Mouse (Mus musculus): ENCODE data around the gene Efl1.
A peak's percentile ranks its signal among the peaks of the same experiment; 100 is the strongest.

Gene Efl1

DNA sequence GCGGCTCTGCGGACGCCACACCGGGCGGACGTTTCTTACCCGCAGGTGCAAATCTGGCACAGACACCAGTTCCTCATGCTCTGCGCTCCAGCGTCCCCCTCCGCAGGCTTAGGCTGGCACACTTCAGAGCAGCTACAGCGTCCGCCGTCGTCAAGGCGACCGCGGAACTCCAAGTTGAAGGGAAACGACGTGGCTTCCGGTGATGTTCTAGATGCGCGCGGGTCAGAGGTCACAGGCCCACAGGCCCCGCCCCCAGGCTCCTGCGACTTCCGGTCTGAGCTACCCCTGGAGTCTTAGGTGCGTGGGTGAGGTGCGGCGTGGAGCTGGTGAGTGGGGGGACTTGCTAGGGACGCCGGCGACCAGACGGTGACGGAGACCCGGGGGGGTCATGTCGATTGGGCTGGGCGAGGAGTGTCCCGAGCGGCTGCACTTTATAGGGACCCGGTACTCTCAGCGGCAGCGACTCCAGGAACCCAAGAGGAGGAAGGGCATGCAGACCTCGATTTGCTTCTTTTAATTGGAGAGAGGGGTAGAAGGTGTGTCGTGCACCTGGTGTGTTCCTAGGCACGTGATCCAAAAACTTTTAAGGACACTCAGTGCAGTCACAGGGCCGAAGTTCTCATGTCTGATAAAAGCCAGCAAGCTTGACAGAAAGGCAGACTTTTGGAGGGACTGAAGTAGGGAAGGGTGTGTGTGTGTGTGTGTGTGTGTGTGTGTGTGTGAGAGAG lies at the start of gene Efl1, which contains the start of gene Saxo2:
Gene Efl1, plus strand, starts transcription at position 262 of the 728 bp plus-strand sequence.
Gene Saxo2, minus strand, starts transcription at position 176 of the 728 bp plus-strand sequence.
- peak; percentile 92 for DNase-seq (ENCODE audit: low spot score)

- DNase-seq (ENCODE audit: low spot score): no peak
Observed at GRCm38 (mm10) chr7:82602008-82602407, 46.4 kb upstream of the Efl1 start.

- no peak for DNase-seq (ENCODE audit: low spot score)
Observed at GRCm38 (mm10) chr7:82605425-82605824, 43.0 kb upstream of the Efl1 start.

- DNase-seq (ENCODE audit: low spot score): no peak
Observed at GRCm38 (mm10) chr7:82609629-82610028, 38.8 kb upstream of the Efl1 start.

- peak; percentile 60 for DNase-seq (ENCODE audit: low spot score)
Observed at GRCm38 (mm10) chr7:82625342-82625741, 23.1 kb upstream of the Efl1 start.

DNA sequence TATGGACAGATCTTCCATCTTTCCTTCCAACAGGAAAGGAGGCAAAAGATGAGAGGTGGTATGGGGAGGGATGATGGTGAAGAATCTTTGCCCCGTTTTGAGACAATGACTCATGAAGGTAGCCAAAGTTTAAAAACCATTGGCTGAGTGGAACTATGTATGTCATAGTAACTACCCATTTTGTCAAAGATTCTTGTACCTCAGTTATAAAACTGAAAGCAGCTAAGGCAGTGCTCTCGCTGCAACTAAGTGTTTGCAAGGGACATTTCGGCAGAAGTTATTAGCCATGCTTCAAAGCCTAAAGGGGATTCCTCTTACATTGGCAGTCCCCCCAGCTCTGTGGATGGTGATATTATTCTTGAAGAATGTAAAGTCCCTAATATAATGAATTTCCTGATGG lies 1.2 kb upstream of the Efl1 start:
- DNase-seq (ENCODE audit: low spot score): no peak

GRCm38 (mm10) chr7:82647909-82648308 lies 505 bp upstream of the Efl1 start:
- no peak for DNase-seq (ENCODE audit: low spot score)

GRCm38 (mm10) chr7:82649081-82649445 lies 649 bp downstream of the Efl1 start:
- DNase-seq (ENCODE audit: low spot score): no peak

- DNase-seq (ENCODE audit: low spot score): no peak
Observed at GRCm38 (mm10) chr7:82664604-82665003, 16.2 kb downstream of the Efl1 start.

DNA sequence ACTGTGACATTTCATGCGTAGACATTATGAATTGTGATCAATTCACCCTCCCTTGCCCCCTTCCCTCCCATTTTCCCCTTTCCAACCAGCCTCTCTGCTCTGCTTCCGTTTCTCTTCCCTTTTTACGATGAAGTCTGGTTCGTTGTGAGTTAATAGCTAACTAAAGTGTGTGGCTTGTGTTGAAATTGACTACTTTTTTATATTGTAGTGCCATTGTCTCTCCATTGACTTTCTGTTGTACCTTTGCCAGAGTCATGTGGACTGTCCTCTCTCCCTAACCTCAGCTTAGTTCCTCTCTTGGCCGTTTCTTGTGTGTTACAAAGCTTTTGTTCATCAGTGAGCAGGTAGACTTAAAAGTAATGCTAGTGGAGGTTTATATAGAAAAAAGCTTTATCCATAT lies 27.6 kb downstream of the Efl1 start:
- no peak for DNase-seq (ENCODE audit: low spot score)

- DNase-seq (ENCODE audit: low spot score): no peak
Observed at GRCm38 (mm10) chr7:82676834-82677233, 28.4 kb downstream of the Efl1 start.

DNA sequence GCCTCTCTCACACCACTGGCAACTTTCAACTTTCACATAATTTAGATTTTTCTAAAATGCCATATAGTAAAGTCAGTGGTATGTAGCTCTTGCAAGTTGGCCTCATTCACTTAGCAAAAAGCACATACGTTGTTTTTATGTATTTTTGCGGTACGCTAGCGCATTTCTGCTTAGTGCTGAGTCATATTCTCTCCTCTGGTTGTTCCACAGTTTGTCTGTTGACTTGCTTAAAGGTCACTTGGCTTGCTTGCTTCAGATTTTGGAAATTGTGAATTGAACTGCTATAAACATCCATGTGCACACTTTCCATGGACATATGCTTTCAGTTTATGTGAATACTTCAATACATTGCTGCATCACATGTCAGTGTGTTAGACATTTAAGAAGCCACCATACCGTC lies 31.5 kb downstream of the Efl1 start:
- DNase-seq (ENCODE audit: low spot score): no peak

DNA sequence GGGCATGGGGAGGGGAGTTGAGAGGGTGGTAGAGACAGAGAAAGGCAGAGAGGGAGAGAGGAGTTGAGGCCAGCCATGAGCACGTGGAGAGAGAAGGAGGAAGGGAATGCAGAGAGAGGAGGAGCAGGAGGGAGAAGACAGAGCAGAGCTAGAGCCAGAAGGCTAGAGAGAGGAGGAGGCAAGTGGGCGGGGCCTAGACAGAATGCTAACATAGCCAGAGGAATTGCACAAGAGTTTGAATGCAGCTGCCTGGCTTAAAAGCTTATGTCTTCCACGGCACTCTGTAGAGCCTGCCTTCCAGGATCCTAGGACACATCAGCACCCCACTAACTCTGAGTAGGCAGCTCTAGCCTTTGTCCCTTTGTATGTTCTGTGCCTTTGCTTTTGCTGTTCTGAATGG lies 40.3 kb downstream of the Efl1 start:
- DNase-seq (ENCODE audit: low spot score): no peak

DNA sequence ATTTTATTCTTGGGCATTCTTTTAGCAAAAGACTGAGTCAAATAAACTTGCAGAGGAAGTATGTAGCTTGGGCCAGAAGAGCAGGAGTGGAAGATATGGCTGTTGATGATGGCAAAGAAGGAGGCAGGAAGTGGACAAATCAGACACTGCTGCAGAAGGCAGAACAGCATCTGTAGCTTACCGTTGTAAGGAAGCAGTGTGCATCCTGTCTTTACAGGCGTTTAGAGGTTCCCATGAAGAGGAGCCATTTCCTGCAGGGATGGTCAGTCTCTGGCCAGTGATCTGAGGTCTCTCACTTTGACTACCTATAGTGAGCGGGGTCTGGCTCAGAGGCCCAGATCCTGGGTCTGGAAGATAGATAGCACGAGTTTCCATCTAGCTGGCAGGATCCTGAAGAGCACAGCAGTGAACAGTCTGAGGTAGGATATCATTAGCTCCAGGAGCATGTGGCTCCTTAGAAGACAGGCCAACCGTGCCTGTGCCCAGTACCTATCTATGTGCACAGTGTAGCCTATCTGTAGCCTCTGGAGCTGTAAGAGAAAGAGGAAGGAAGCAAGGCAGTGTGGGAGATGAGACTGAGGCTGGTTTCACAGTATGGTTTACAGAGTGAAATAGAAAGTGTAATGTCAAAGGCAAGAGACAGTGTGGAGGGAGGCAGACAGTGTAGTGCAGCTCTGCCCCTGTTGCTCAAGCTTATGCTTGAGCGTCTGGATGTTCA lies 42.8 kb downstream of the Efl1 start:
- DNase-seq (ENCODE audit: low spot score): no peak

DNA sequence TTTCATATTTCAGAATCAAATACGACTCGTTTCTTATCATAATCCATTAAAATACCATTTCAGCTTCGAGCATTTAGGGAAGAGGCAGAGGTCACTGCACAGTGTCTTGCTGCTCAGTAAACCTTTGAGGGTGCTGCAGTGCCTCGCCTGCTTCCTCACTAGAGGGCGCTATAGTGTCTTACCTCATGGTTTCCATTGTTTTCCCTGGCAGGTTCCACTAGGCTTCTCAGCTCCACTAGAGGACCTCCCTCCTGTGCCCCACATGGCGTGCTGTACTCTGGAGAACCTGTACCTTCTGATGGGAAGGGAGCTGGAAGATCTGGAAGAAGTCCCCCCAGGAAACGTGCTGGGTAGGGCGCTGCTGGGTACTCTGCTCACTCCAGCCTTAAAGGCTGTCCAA lies 49.3 kb downstream of the Efl1 start:
- DNase-seq (ENCODE audit: low spot score): no peak

GRCm38 (mm10) chr7:82698968-82699367 lies 50.6 kb downstream of the Efl1 start:
- no peak for DNase-seq (ENCODE audit: low spot score)

DNA sequence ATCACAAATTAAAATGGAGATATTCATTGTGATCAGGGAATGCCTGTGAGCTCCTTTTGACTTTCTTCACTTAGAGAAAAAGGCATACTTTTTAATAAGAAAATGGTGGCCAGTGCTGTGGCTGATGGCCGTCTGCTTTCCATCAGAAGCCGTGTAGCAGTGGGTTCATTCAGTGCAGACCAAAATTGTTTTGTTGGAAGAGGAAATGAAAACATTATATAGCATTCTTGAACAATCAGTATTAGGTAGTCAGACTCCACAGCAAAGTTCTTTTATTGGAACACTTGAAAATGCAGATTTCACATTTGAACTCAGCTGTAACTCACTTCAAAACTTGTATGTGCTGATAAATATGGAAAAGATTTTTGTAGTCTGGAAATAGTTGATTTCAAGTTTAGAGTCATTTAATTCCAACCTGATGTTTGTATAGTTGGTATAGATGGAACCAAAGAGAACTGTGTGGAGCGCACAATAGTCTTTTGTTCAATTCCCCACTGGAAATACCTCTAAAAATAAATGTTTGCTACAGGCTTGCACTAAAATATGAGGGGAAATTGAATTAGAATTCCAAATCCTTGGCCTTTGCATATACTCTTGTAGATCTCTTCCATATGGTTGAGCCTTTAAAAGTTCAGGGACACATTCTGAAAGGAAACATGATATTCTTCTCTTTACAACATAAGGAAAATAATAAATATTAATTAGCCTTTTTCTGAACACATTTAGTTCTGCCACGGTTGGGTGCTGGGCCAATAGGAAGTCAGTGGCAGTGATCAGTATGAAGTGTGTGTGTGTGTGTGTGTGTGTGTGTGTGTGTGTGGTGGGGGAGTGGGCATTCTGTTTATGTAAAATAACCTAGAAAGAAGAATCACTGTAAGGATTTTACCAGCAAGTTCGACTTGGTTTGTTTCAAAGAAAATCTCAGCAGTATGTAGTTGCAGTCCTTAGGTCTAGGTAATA lies 54.2 kb downstream of the Efl1 start:
- DNase-seq (ENCODE audit: low spot score): no peak

GRCm38 (mm10) chr7:82709172-82709571 lies 60.8 kb downstream of the Efl1 start:
- DNase-seq (ENCODE audit: low spot score): no peak

- no peak for DNase-seq (ENCODE audit: low spot score)
Observed at GRCm38 (mm10) chr7:82715210-82715911, 66.9 kb downstream of the Efl1 start.

GRCm38 (mm10) chr7:82715912-82716601 lies 67.6 kb downstream of the Efl1 start:
- DNase-seq (ENCODE audit: low spot score): no peak

GRCm38 (mm10) chr7:82719285-82719684 lies 70.9 kb downstream of the Efl1 start:
- peak; percentile 32 for DNase-seq (ENCODE audit: low spot score)
